Mouse (Mus musculus) limb, embryonic 14.5 days (tissue): ENCODE measurements at regions not wholly inside any gene's neighbourhood (a gene's known extent, or its start where the extent isn't known, plus 50 kb on each side); places are given as distances from the start of the nearest gene placed in this dataset.

Source experiments
- ATAC-seq: fragments of 200-750 bp; cut with Nextera tagmentation; 2 replicates; pipeline ENCODE4 v1.8.0; 2017; ENCODE audit warnings: low read depth, moderate number of reproducible peaks, moderate TSS enrichment; ENCODE audit not compliant: low FRiP score
- DNase-seq: peaks from one replicate; pipeline ENCODE4 v3.0.0-alpha.2; 2015; ENCODE audit warnings: low spot score
- H3K27ac ChIP-seq: fragments of 300-500 bp; sonication (generic); replicated peaks from 2 replicates; pipeline ENCODE4 v1.5.1; 2014; ENCODE audit warnings: low read depth, mild to moderate bottlenecking, low read length, moderate library complexity, mixed read lengths
- H3K27me3 ChIP-seq: fragments of 300-500 bp; sonication (generic); 2 replicates; pipeline ENCODE4 v1.6.1; 2014; ENCODE audit warnings: low read length, mixed read lengths; ENCODE audit not compliant: control insufficient read depth, insufficient read depth
- H3K36me3 ChIP-seq: fragments of 300-500 bp; sonication (generic); 2 replicates; pipeline ENCODE4 v1.6.1; 2014; ENCODE audit warnings: mild to moderate bottlenecking, low read length, moderate library complexity, mixed read lengths; ENCODE audit not compliant: control insufficient read depth, insufficient read depth
- H3K4me1 ChIP-seq: fragments of 300-500 bp; sonication (generic); 2 replicates; pipeline ENCODE4 v1.6.1; 2014; ENCODE audit warnings: antibody characterized with exemption, low read length, mixed read lengths; ENCODE audit not compliant: control insufficient read depth, insufficient read depth
- H3K4me2 ChIP-seq: fragments of 300-500 bp; sonication (generic); replicated peaks from 2 replicates; pipeline ENCODE4 v1.6.1; 2014; ENCODE audit warnings: low read depth, mild to moderate bottlenecking, low read length, moderate library complexity; ENCODE audit not compliant: severe bottlenecking
- H3K4me3 ChIP-seq: fragments of 300-500 bp; sonication (generic); replicated peaks from 2 replicates; pipeline ENCODE4 v1.5.1; 2014; ENCODE audit warnings: low read length
- H3K9ac ChIP-seq: fragments of 300-500 bp; sonication (generic); 2 replicates; pipeline ENCODE4 v1.6.1; 2014; ENCODE audit warnings: mild to moderate bottlenecking, low read depth, low read length, moderate library complexity; ENCODE audit not compliant: severe bottlenecking
- H3K9me3 ChIP-seq: fragments of 300-500 bp; sonication (generic); 2 replicates; pipeline ENCODE4 v1.6.1; 2016; ENCODE audit warnings: low read length; ENCODE audit not compliant: control insufficient read depth
- POLR2A ChIP-seq: fragments of 200-500 bp; IDR thresholded peaks from 2 replicates; pipeline ENCODE4 v1.8.0; 2012; ENCODE audit warnings: inconsistent platforms, mild to moderate bottlenecking, moderate library complexity, borderline replicate concordance; ENCODE audit not compliant: insufficient read depth, insufficient read length; ENCODE audit errors: extremely low read depth
- WGBS: fragments of 180-500 bp; shearing (Covaris S2); extraction: QIAGEN DNeasy Blood & Tissue Kit; methylation state at CpG from one replicate; pipeline ENCODE4 v1.1.7; 2014; 5-methylcytosine and 5-hydroxymethylcytosine counted together

DNA sequence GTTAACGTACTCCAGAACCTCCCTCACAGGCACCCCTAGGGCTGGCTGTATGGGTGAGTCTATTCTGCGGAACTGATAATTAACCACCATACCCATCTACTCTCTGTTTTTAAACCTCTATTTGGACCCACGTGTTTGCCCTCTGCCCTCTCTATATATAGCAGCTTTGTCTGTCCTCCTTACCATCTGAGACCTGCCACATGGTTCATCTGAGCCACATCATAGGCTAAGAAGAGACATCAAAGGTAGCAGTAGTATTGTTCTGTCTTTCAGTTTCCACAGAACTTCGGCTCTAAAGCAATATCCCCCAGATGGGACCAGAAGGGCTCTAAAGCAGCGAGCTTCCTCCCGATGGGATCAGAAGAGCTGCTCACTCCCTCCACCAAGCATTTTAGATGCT lies 281.7 kb upstream of the Xylt1 start:
- no peak overlapping the region for H3K4me3 ChIP-seq
- no peak for DNase-seq
- H3K27me3 ChIP-seq = no peaks in the 10 kb centered on the region
- no peaks in the 10 kb centered on the region for H3K36me3 ChIP-seq
- no peak for TF ChIP-seq POLR2A
- ATAC-seq = no peak
- no peak overlapping the region for H3K9ac ChIP-seq
- WGBS = 67% methylated on average over 6 of the region's 6 CpGs
- no peaks in the 10 kb centered on the region for H3K9me3 ChIP-seq
- no peaks in the 10 kb centered on the region for H3K4me1 ChIP-seq
- no peak overlapping the region for H3K27ac ChIP-seq
- no peak overlapping the region for H3K4me2 ChIP-seq

DNA sequence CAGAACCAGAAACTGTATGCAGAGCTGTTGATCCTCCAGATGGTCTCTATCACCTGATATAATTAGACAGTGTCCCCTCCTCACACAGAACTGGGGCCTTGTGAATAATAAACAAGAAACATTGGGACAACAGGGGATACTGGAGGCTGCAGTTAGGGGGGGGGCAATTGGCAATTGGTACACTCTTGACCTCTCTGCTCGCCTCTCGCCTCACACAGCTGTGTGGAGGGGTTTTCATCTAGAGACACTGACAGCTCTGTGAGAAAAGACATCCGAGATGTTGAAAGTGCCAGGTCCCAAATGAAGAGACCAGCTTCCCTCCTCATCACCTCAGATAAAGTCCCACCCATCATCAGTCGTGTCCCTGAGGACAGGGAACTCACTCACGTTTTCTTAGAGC lies 277.7 kb upstream of the Xylt1 start:
- no peak for ATAC-seq
- Histone ChIP-seq H3K27me3 (no peaks in the 10 kb centered on the region), H3K4me3 (no peak overlapping the region), H3K9me3 (no peaks in the 10 kb centered on the region), H3K4me2 (no peak overlapping the region), H3K4me1 (no peaks in the 10 kb centered on the region), H3K9ac (no peak overlapping the region), H3K27ac (no peak overlapping the region), H3K36me3 (no peaks in the 10 kb centered on the region)
- TF ChIP-seq POLR2A = no peak
- WGBS = 56% methylated on average over 5 of the region's 5 CpGs
- no peak for DNase-seq

DNA sequence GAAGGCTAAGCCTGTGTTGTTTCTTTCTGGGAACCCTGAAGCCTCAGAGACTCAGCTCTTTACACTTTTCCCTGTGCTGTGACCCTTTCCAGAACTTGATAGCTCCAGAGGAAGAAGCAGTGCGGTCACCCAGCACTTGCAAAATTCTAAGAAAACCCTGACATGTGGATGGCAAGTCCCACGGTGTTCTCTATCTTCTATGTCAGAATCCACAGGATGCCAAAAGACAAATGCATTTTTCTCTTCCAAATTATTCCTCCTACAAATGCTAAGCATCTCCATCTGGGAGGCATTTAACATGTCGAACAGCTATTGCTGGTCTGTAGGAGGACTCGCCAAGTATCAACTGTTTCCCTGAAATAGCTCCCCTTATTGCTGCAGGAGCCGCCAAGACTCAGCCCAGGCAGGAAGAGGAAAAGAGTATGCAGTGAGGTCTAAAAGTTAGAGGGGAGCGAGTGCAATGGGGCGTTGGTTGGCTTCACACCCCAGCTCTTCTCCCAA lies 274.0 kb upstream of the Xylt1 start:
- TF ChIP-seq POLR2A = no peak
- no peaks in the 10 kb centered on the region for H3K9me3 ChIP-seq
- no peak overlapping the region for H3K9ac ChIP-seq
- no peak overlapping the region for H3K4me2 ChIP-seq
- H3K27me3 ChIP-seq = no peaks in the 10 kb centered on the region
- no peaks in the 10 kb centered on the region for H3K4me1 ChIP-seq
- DNase-seq (no peak), ATAC-seq (no peak)
- 79% methylated on average over 7 of the region's 7 CpGs for WGBS
- H3K36me3 ChIP-seq = no peaks in the 10 kb centered on the region
- no peak overlapping the region for H3K27ac ChIP-seq
- H3K4me3 ChIP-seq = no peak overlapping the region

DNA sequence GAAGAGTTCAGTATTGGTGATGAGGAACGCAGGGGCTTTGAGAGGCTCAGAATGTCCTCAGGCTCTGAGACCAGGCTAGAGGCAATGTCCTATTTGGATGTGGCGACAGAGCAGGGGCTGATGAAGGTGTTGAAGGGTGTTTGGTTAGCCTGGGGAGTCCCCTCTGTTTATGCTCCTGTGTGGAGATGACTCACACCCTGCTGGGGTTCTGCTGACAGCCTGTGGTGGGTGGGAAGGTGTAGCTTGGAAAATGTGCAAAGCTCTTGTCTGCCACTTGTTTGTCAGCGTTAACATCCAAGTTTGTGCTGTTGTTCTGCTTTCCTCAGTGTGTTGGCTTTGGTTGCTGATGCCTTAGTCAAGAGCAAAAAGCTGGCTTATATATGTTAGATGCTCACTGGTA lies 272.4 kb upstream of the Xylt1 start:
- 87% methylated on average over 3 of the region's 3 CpGs for WGBS
- H3K4me1 ChIP-seq = no peaks in the 10 kb centered on the region
- TF ChIP-seq POLR2A = no peak
- H3K9ac ChIP-seq = no peak overlapping the region
- no peak overlapping the region for H3K4me3 ChIP-seq
- H3K36me3 ChIP-seq = no peaks in the 10 kb centered on the region
- no peak for DNase-seq
- H3K27ac ChIP-seq = no peak overlapping the region
- H3K9me3 ChIP-seq = no peaks in the 10 kb centered on the region
- ATAC-seq = no peak
- H3K4me2 ChIP-seq = no peak overlapping the region
- no peaks in the 10 kb centered on the region for H3K27me3 ChIP-seq

DNA sequence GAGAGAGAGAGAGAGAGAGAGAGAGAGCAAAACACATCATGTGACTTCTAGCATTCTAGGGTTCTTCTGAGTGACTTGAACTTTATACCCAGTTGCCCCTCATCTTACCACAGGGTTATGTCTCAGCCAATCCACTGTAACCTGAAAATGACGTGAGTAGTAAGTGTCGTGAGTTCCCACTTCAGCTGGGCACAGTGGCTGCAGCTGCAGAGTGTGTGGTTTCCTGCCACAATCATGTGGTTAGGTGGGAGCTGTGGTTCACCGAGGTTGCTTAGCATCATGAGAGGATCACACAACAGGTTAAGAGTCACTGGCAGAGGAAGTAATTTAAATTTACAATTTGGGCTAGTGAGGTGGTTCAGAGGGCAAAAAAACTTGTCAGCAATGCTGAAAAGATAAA lies 253.1 kb upstream of the Xylt1 start:
- Histone ChIP-seq H3K9me3 (no peaks in the 10 kb centered on the region), H3K4me2 (no peak overlapping the region), H3K4me3 (no peak overlapping the region), H3K36me3 (no peaks in the 10 kb centered on the region), H3K27ac (no peak overlapping the region), H3K4me1 (no peaks in the 10 kb centered on the region), H3K9ac (no peak overlapping the region), H3K27me3 (no peaks in the 10 kb centered on the region)
- 41% methylated on average over 3 of the region's 3 CpGs for WGBS
- DNase-seq (no peak), ATAC-seq (no peak)
- TF ChIP-seq POLR2A = no peak

DNA sequence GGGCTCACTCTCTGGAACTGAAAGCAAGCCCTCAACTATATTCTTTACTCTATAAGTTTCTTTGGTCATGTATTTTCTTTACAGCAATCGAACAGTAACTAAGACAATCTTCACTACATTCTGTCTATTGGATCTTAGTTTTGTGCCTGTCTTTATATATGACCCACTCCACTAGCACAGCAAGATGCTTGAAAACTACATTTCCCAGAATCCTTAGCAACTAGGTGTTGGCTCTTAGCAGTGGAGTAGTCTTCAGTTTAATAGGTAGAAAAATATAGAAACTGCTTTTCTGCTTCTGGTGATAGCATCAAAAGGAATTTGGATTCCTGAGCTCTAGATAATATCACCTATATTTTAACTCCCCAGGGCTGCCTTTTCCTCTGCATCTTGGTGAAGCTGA lies 245.9 kb upstream of the Xylt1 start:
- H3K4me2 ChIP-seq = no peak overlapping the region
- H3K27me3 ChIP-seq = no peaks in the 10 kb centered on the region
- H3K9ac ChIP-seq = no peak overlapping the region
- H3K4me3 ChIP-seq = no peak overlapping the region
- H3K27ac ChIP-seq = no peak overlapping the region
- DNase-seq = no peak
- no peak for TF ChIP-seq POLR2A
- no peaks in the 10 kb centered on the region for H3K9me3 ChIP-seq
- ATAC-seq = no peak
- H3K36me3 ChIP-seq = no peaks in the 10 kb centered on the region
- H3K4me1 ChIP-seq = peaks cover 6% of the 10 kb centered on the region; the same call in 1 of the 2 replicates
- 89% methylated on average over 1 of the region's 1 CpGs for WGBS
